Mouse (Mus musculus) lung, adult 2 months (tissue): Measurements from ENCODE around the gene Nol4l.

ENCODE experiments used
- CTCF ChIP-seq: fragments of 200-500 bp; IDR thresholded peaks from 2 replicates; pipeline ENCODE4 v1.5.1; 2011; ENCODE audit warnings: mild to moderate bottlenecking, low read length, control low read depth; ENCODE audit not compliant: insufficient read depth
- POLR2A ChIP-seq: fragments of 200-500 bp; IDR thresholded peaks from 2 replicates; pipeline ENCODE4 v1.6.1; 2011; ENCODE audit warnings: low read depth, mild to moderate bottlenecking, control low read depth, low read length, borderline replicate concordance; ENCODE audit errors: extremely low read depth

GRCm38 (mm10) chr2:153561564-153561963 lies 31.8 kb upstream of the Nol4l start:
- TF ChIP-seq CTCF (no peak), POLR2A (no peak)
